Mouse (Mus musculus) frontal cortex, adult 2 months (tissue): ENCODE measurements around the gene Suz12. TPM values are rescaled to one million over a fixed set of nuclear protein-coding genes. Genes with fewer than 3 reads are reported as not detected.
"Not testable (repeated sequence)": the region's sequence is repeated elsewhere in the genome, so short reads cannot be mapped to it uniquely, and the experiment has no call there.

ENCODE experiments used
- DNase-seq, 2 experiments: peaks; one replicate each; pipeline ENCODE4 v3.0.0; 2022; ENCODE audit warnings: low spot score in 1 of 2; ENCODE audit errors: extremely low spot score in 1 of 2
- polyA plus RNA-seq: library from polyadenylated mRNA; depleted of rRNA; stranded (reverse); fragments of >200 nt; gene quantifications from 2 replicates; pipeline ENCODE4 v1.2.3, GENCODE M21; 2012; rRNA removed

The Suz12 gene
- 20.9 and 23.2 TPM in 2 replicates for polyA plus RNA-seq

DNA sequence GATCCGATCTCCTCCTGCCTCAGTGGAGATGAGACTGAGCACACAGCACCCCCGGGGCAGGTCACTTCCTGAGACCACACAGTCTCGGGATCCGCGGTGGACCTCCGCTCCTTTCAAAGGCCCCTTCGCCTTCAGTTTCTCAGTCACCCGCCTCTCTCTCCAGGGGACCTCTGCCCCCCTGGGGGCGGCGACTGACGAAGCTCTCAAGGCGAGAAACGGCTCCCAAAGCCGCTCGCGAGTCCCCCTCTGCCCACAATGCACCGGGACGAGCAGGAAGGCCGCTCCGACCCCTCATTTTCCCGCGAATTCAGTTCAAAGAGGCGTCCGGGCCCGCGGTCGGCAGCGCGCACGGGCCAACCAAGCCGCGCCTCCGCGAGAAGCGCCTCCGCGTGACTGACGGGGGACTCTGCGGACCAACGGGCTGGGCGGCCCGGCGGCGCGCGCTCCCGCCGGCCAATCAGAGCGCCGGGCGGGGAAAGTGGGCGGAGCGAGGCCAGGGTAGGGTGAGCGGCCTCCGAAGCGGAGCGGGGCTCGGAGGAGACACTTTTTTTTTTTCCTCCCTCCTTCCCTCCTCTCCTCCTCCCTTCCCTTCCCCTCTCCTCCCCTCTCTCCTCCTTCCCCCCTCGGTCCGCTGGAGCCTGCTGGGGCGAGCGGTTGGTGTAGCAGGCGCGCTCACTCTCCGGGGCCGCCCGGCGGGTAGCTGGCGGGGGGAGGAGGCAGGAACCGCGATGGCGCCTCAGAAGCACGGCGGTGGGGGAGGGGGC lies at the start of gene Suz12:
Gene Suz12, plus strand, starts transcription at position 515 of the 764 bp plus-strand sequence.
- DNase-seq = peak; percentile 79 to 93

DNA sequence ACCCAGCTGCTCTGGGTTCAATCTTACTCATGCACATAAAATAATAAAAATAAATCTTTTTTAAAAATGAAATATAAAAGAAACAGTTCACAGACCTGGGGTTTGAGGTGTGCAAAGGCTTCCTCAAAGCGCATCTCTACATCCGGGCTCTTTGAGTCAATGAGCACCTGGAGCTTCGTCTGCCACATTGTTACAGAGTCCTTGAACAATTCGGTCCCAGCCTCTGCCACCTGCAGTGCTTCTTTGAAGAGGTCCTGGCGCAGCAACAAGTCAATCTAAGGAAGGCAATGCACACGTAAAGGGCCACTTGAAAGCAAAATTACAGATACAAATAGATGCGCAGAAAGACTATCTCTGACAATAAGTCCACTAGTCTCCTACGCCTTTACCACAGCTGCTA lies 49.8 kb upstream of the Suz12 start:
- DNase-seq = no peak

- no peak for DNase-seq
These were observed 49.3 kb upstream of the Suz12 start for GRCm38 (mm10) chr11:79943601-79944000.

GRCm38 (mm10) chr11:79947265-79947664 lies 45.6 kb upstream of the Suz12 start:
- DNase-seq = no peak

GRCm38 (mm10) chr11:79961346-79962124 lies 31.4 kb upstream of the Suz12 start:
- peak in 1 of 2 experiments; percentile 11 for DNase-seq

DNA sequence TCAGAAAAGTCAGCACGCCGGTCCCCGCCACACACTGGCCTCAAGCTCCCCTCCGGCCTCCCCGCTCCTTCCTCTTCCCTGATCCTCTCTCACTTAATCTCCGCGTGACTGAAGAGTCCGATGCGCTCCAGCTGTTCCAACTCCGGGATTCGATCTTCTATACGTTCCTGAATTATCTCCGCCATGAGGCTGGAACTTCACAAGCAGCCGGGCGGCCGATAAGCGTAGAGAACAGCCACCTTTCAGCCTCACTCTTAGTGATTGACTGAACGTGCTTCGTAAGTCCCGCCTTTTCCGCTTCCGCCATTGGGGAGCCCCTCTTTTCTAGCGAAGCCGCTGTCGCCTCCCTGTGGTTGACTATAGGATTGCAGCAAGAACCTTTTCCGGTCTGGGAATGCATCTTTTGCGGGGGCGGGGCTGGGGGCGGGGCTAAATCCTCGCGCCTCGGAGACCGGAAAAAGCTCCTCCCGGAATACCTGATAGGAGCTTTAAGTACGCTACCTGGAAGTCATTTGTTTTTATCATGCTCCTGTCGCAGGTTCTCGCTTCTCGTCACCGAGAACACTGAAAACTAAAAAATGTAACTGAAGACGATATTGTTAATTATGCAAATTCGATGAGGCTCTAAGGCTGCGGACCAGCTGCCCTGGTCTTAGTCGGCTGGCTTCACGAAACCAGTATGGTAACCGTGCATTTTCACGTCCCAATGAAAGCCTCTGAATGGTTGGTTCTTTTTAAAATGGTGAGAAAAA lies 30.6 kb upstream of the Suz12 start, which contains the start of gene Utp6:
Gene Utp6, minus strand, starts transcription at position 266 of the 752 bp plus-strand sequence.
- DNase-seq = peak; percentile 95 to 100

- no peak for DNase-seq
These were observed 30.1 kb upstream of the Suz12 start for GRCm38 (mm10) chr11:79962877-79963183.

- no peak for DNase-seq
These were observed 29.5 kb upstream of the Suz12 start for GRCm38 (mm10) chr11:79963212-79963974.

GRCm38 (mm10) chr11:79965896-79966295 lies 27.0 kb upstream of the Suz12 start:
- peak in 1 of 2 experiments; percentile 65 for DNase-seq

DNA sequence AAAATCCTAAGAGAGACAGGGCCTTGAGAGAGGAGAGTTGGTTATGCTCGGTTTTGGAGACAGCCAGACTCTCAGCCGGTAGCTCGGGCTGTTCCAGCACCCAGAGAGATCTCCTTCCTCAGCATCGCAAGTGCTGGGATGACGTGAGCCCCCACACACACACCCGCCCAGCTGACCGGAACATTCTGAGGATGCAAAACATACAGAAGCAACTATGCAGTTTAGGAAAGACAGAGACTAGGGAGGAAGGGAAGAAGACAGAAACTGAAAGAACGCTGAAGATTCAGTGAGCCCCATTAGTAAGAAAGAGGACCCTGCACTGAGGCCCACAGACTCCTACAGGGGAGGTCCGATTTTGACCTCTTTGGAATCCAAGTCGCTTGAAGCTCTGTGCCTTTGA lies 25.2 kb upstream of the Suz12 start:
- no peak for DNase-seq

GRCm38 (mm10) chr11:79973133-79973532 lies 19.8 kb upstream of the Suz12 start:
- DNase-seq = no peak

DNA sequence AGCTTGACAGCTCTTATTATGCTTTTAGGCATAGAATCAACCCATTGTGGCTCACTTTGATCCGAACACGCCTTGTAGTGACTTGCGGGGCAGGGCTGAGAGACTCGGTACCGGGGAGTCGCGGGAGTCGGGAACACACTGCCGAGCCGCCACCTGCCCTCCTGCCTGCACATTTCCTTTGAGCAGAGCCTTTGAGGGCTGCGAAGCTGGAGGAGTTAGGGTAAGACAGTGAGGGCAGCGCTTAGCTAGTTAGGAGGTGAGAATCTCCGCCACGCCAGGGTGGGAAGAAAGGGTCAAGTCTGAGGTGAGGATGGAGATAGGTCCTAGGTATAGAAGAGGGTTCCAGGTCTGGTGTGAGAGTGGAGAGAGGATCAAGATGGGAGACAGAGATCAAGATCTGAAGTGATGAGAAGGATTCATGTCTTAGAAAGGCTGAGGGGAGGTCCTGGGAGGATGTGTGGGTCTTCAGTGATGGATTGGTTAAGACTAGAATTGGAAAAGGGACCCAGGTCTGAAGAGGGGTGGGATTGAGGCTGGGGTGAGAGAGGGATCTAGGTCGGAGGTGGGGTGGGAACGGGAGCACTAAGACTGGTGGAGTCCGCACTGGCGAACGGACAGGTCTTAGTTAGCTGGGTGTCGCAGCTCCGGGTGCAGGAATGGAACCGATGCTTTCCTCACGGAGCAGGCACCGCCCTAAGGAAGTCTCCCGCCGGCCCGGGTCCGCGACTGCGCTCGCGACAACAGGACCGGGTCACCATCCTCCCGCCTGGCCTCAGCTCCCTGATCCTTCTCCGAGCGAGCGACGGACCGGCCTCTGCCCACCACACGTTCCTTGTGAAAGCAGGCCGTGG lies 19.1 kb upstream of the Suz12 start:
- peak in 1 of 2 experiments; percentile 28 for DNase-seq

DNA sequence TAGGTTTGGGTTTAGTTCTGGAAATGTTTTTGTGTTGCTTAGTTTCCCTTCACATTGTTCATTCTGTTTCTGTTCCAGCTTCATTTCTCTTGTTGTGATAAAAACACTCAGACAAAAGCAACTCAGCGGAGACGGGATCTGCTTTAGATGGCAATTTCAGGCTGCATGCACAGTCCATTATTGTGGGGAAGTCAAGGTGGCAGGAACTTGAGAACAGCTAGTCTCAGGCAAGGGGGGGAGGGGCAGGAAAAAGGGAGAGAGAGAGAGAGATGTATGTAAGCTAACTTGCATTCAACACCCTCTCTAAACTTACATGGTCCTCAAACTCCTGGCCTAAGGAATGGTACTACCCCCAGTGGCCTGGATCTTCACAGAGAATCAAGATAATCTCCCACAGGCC lies 17.5 kb upstream of the Suz12 start:
- DNase-seq = no peak

GRCm38 (mm10) chr11:79976222-79976621 lies 16.7 kb upstream of the Suz12 start:
- DNase-seq = no peak

DNA sequence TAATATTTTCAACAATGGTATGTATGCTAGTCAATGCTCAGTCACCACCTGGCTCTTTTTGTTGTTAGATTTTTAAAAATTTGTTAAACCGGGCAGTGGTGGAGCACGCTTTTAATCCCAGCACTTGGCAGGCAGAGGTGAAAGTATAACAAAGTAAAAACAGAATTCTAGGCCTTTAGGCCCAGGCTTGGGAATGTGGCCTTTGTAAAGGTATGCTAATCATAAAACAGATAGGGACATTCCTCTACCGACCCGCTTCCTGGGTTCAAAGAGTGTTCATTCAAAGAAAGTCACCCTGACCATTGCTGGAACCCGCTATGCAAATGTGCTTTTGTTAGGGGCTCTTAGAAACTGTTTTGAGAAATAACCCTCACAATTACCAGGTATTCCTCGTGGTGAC lies 16.3 kb upstream of the Suz12 start:
- DNase-seq = not testable (repeated sequence)

GRCm38 (mm10) chr11:79977061-79977460 lies 15.8 kb upstream of the Suz12 start:
- DNase-seq = not testable (repeated sequence)

- not testable (repeated sequence) for DNase-seq
These were observed 15.2 kb upstream of the Suz12 start for GRCm38 (mm10) chr11:79977747-79978146.

- DNase-seq = no peak
These were observed 6.0 kb upstream of the Suz12 start for GRCm38 (mm10) chr11:79986886-79987285.

GRCm38 (mm10) chr11:79987896-79988295 lies 5.0 kb upstream of the Suz12 start:
- DNase-seq = no peak
